Mouse (Mus musculus): ENCODE measurements around the gene Mylk.

Gene Mylk

GRCm38 (mm10) chr16:35021903-35022241 is 276.9 kb downstream of the Mylk start:
- DNase-seq (ENCODE audit: low read depth, low spot score): no peak

- DNase-seq (ENCODE audit: low read depth, low spot score): peak; percentile 92
These were observed 277.5 kb downstream of the Mylk start, which contains the start of gene Hacd2 for GRCm38 (mm10) chr16:35022242-35023137. Gene Hacd2, plus strand, starts transcription at chr16:35022428.

- no peak for DNase-seq (ENCODE audit: low read depth, low spot score)
These were observed 278.2 kb downstream of the Mylk start for GRCm38 (mm10) chr16:35023138-35023735.

GRCm38 (mm10) chr16:35024300-35024699 is 279.3 kb downstream of the Mylk start:
- DNase-seq (ENCODE audit: low read depth, low spot score): no peak

- no peak for DNase-seq (ENCODE audit: low read depth, low spot score)
These were observed 280.3 kb downstream of the Mylk start for GRCm38 (mm10) chr16:35025347-35025746.

GRCm38 (mm10) chr16:35033241-35033640 is 288.2 kb downstream of the Mylk start:
- DNase-seq (ENCODE audit: low read depth, low spot score): no peak

GRCm38 (mm10) chr16:35033809-35034577 is 289.0 kb downstream of the Mylk start:
- no peak for DNase-seq (ENCODE audit: low read depth, low spot score)

GRCm38 (mm10) chr16:35034971-35035370 is 290.0 kb downstream of the Mylk start:
- no peak for DNase-seq (ENCODE audit: low read depth, low spot score)

- no peak for DNase-seq (ENCODE audit: low read depth, low spot score)
These were observed 291.7 kb downstream of the Mylk start for GRCm38 (mm10) chr16:35036754-35037153.

- no peak for DNase-seq (ENCODE audit: low read depth, low spot score)
These were observed 293.5 kb downstream of the Mylk start for GRCm38 (mm10) chr16:35038343-35039057.

GRCm38 (mm10) chr16:35040154-35040553 is 295.1 kb downstream of the Mylk start:
- no peak for DNase-seq (ENCODE audit: low read depth, low spot score)

- no peak for DNase-seq (ENCODE audit: low read depth, low spot score)
These were observed 296.0 kb downstream of the Mylk start for GRCm38 (mm10) chr16:35041001-35041400.

GRCm38 (mm10) chr16:35046081-35046775 is 301.2 kb downstream of the Mylk start:
- no peak for DNase-seq (ENCODE audit: low read depth, low spot score)

GRCm38 (mm10) chr16:35047272-35047969 is 302.4 kb downstream of the Mylk start:
- no peak for DNase-seq (ENCODE audit: low read depth, low spot score)

- DNase-seq (ENCODE audit: low read depth, low spot score): no peak
These were observed 306.1 kb downstream of the Mylk start for GRCm38 (mm10) chr16:35051066-35051465.
